Mouse (Mus musculus) left cerebral cortex, postnatal 25 days (tissue): ENCODE data around the gene Adm. TPM values are rescaled to one million over a fixed set of nuclear protein-coding genes. Genes with fewer than 3 reads are reported as not detected.
"Not testable (repeated sequence)": the region's sequence is repeated elsewhere in the genome, so short reads cannot be mapped to it uniquely, and the experiment has no call there.

Experiments used
- DNase-seq, 2 experiments: peaks; one replicate each; pipeline ENCODE4 v3.0.0; 2022; ENCODE audit warnings: low spot score in 2 of 2, mixed read lengths in 1 of 2
- intact Hi-C: fragments of 180-260 bp; cut with DNase I; formaldehyde crosslinking; loops from one replicate; pipeline ENCODE4 v1.15.1; 2025
- total RNA-seq, 2 experiments: library from RNA; stranded (reverse); gene quantifications; 2 replicates each; pipeline ENCODE4 v1.2.3; 2021

Gene Adm
- total RNA-seq, 2 experiments from 2014 or later, result 2.0 to 2.3 TPM

DNA sequence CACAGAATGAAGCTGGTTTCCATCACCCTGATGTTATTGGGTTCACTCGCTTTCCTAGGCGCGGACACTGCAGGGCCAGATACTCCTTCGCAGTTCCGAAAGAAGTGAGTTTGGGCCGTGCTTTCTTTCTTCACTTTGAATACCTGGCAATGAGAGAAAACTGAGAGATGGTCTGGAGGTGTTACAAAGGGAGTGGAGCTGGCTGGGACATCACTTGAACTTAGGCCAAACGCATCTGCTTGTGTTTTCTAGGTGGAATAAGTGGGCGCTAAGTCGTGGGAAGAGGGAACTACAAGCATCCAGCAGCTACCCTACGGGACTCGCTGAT, 776 bp downstream of the Adm start:
- no peak for DNase-seq
- intact Hi-C loops, result loop anchor here (1.0 to 2.0 kb wide), 2 partner anchors 80 to 195 kb away; no protein-coding TSS in a partner anchor

GRCm38 (mm10) chr7:110628611-110629354, 1.3 kb downstream of the Adm start:
- peak; percentile 17 to 28 for DNase-seq
- intact Hi-C loops, result loop anchor here (1.0 to 2.0 kb wide), 2 partner anchors 80 to 196 kb away; no protein-coding TSS in a partner anchor

GRCm38 (mm10) chr7:110629892-110630666, 2.6 kb downstream of the Adm start:
- intact Hi-C loops, result loop anchor here (1.0 to 10.0 kb wide), 3 partner anchors 197 to 465 kb away; no protein-coding TSS in a partner anchor
- DNase-seq, result peak; percentile 81 to 87

DNA sequence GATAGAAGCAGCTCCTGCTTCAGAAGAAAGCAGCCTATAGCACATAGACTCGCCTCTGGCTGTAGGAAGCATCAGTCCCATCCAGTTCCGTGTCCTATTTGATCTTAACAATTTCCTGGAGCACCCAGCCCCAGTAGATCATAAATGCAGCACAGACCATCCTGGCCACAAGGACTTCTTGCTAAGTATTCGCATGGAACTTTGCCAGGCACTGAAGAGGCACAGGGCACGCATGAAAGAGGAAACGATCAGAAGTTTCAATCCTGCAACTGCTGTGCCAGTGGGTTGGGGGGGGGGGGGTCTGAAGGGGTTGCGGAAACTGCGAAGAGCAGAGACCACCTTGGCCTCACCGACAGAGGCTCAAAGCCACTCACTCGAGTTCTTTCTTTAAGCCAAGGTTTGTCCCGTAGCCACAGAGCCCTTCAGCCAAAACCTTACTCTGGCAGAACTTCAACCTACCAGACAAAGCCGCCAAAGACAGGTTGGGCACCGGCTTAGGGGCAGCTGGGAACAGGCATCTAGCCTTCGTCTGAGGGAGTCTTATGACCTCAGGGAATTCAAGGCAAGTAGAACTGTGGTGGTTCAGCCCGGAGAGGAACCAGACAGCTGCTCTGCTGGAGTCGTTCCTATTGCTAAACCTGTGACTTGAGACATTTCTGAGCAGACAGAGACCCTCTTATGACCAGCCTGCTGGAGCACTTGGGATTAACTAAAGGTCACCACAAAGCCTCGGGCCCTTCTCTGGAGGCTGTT, 3.9 kb downstream of the Adm start:
- intact Hi-C loops, result loop anchor here (10.0 kb wide), 1 partner anchor 467 kb away; no protein-coding TSS in a partner anchor
- no peak for DNase-seq

- intact Hi-C loops, result loop anchor here (10.0 kb wide), 1 partner anchor 471 kb away; no protein-coding TSS in a partner anchor
- no peak for DNase-seq
Observed at GRCm38 (mm10) chr7:110635929-110636328, 8.5 kb downstream of the Adm start.

GRCm38 (mm10) chr7:110636559-110636958, 9.1 kb downstream of the Adm start:
- no peak for DNase-seq
- intact Hi-C loops, result loop anchor here (10.0 kb wide), 1 partner anchor 472 kb away; no protein-coding TSS in a partner anchor

DNA sequence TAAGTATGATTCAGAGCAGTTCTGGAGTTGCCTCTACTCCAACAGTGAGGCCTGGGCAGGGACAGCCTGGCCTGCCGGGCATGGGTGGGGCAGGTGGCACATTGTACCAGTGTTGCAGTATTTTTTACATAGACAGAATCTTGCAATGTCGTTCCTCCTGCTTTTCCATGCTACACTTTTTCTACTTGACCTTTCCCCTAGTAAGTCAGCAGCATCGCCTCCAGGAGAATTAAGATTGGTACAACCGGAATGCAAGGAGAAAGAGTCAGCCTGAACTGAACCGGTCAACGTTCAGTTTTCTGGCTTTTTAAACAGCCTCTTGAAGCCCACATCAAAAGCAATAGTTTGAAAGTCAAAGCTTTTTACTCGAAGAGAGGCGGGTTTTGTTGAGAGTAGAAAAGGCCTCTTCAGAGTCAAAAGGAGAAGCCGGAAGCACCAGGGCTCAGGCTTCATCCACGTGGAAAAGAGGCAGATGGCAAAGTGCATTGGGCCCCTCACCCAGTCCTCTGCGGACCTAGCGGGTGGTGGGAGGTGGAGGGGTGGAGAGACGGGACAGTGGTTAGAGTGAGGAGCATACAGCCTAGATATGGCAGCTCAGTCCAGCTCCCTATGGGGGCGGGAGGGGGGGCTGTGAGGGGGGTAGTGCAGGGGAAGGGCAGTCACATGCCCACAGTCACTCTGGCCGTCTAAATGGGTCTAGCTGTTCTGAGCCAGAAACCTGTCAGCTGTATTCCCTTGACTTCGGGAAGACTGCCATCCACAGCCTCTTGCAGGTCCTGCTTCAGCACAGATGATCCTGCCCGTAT, 11.0 kb downstream of the Adm start:
- intact Hi-C loops, result loop anchor here (10.0 kb wide), 1 partner anchor 474 kb away; no protein-coding TSS in a partner anchor
- DNase-seq, result no peak

- DNase-seq, result no peak
- intact Hi-C loops, result loop anchor here (10.0 kb wide), 1 partner anchor 475 kb away; no protein-coding TSS in a partner anchor
Observed at GRCm38 (mm10) chr7:110639291-110639915, 11.9 kb downstream of the Adm start.

- not testable (repeated sequence) for DNase-seq
- intact Hi-C loops, result loop anchor here (10.0 kb wide), 1 partner anchor 475 kb away; no protein-coding TSS in a partner anchor
Observed at GRCm38 (mm10) chr7:110639958-110640357, 12.5 kb downstream of the Adm start.

DNA sequence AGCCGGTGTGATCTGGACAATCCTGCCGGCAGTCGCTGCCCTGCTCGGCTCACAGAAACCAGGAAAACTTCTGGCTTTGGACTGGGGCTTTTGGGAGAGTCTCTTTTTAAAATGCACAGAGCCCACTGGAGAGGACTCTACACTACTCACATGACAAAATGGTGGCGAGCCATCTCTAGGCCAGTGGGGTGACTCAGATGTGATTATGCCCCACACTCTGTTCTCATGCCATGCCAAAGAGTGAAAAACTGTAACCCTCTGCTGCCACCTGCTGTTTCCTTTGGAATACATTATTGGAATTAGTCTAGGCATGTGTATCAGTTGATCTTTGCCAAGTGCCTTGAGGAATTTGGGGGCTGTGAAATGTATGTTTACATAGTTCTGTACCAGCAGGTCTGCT, 17.9 kb downstream of the Adm start:
- intact Hi-C loops, result loop anchor here (1.0 to 5.0 kb wide), 2 partner anchors 157 to 358 kb away; no protein-coding TSS in a partner anchor
- DNase-seq, result peak; percentile 72 to 82

- DNase-seq, result no peak
- intact Hi-C loops, result loop anchor here (1.0 to 5.0 kb wide), 2 partner anchors 156 to 359 kb away; no protein-coding TSS in a partner anchor
Observed at GRCm38 (mm10) chr7:110645859-110646258, 18.4 kb downstream of the Adm start.

DNA sequence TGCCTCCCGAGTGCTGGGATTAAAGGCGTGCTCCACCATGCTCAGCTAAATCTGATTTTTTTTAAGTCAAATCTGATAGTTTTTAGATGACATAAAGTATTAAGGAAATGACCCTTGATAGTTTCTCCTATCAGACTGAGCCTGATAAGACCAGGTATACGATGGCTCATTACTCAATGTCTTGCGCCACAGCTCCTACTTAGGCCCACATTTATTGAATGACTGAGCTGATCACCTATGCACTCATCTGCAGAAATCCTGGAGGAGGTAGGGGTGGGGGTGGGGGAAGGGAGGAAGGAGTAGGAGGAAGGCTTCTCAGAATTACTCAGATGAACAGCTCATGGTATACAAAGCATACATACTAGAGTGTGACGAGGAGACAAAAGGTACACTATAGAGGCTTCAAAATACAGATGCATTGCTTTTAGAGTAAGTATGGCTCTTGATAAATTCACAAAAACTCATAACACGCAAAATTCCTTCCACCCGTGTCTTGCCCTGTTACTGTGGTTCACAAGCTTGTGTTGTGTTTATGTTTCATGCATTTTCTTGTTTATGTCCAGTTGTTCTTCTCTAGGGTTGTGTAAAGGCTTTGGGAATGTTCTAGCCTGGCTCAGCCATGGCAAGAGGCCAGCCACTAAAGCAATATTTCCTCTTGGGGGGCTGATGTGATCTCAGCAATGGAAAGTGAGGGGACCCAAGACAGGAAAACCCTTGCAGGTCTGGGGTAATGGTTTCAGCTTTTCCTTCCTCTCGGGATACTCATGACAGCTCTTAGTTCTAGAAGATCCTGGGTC, 19.3 kb downstream of the Adm start:
- no peak for DNase-seq
- intact Hi-C loops, result loop anchor here (5.0 kb wide), 1 partner anchor 155 kb away; no protein-coding TSS in a partner anchor

DNA sequence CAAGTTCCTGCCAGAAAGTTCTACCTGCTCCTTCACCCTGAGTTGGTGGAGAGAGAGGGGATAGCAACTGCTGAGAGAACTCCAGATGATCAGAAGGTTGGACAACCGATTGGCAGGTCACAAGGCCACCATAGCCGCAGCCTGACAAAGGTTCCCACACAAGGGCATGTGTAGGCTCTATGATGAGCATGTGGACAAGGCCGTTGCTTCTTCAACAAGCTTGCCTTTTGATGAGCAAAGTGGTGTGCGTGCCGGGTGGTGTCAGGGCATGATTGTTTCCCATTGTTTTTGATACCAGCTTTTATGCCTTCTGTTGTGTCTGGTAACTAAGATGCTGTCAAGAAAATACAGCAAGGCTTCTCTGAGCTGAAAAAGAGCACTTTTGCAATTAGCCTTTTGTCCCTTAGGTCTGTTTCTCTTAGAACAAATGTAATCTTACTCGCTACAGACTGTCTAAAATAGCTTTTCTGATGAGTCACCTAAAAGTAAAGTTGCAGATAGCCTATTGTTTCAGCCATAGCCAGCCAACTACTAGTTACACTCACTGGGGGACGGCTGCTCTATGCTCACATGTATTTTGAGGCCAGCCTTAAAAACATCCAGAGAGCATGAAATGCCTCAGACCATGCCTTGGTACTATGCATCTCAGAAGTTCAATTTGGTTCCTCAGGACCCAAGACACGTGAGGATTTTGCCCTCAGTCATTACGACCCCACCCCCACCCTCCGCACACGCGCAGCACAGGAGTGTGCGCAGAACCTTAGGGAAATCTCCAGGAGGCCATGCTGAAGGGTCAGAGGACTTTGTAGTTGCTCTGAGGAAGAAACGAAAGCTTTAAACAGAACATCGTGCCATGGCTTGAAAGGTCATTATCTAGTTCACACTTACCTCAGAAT, 20.3 kb downstream of the Adm start:
- DNase-seq, result no peak
- intact Hi-C loops, result loop anchor here (5.0 kb wide), 1 partner anchor 154 kb away; no protein-coding TSS in a partner anchor

DNA sequence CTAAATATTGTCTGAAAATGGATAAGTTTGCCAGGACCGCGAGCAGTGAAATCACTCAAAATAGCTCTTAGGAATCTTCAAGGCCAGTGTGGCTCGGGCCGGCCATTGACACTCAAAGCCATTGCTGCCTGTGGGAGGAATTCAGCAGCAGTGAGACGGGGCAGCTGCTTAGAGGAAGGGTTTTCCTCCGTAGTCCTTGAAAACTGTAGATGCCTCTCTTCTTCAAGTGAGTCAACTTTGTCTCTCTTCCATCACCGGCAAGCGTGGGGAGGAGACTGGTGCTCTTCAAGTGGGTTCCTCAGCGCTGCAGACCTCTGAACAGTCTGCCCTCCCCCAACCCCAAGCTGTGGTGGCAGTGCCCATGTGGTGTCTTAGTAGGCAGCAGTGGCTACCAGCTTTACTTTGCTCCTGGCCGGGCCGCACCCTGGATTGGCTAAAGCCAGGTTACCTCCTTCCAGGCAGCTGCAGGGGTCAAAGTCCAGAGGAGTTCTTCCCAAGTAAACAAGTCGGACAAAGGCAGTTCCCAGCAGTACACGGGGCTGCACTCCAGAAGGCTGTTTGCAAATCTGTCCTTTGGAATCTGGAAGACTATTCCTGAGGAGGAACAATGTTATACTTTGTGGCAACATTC, 21.1 kb downstream of the Adm start:
- no peak for DNase-seq

GRCm38 (mm10) chr7:110649133-110649987, 21.9 kb downstream of the Adm start:
- no peak for DNase-seq
- intact Hi-C loops, result loop anchor here (5.0 kb wide), 1 partner anchor 153 kb away; no protein-coding TSS in a partner anchor

More for the DNA sequence above, 21.1 kb downstream of the Adm start:
- intact Hi-C loops, result loop anchor here (5.0 kb wide), 1 partner anchor 154 kb away; no protein-coding TSS in a partner anchor
